Mouse (Mus musculus) liver, adult 2 months (tissue): ENCODE results near the gene Adamts16.

Experiments
- CTCF ChIP-seq: fragments of 200-500 bp; IDR thresholded peaks from 2 replicates; pipeline ENCODE4 v1.5.1; 2011; ENCODE audit warnings: low read depth, low read length, control low read depth
- POLR2A ChIP-seq: fragments of 200-500 bp; IDR thresholded peaks from 2 replicates; pipeline ENCODE4 v1.6.1; 2011; ENCODE audit warnings: low read length, control low read depth; ENCODE audit not compliant: insufficient read depth; ENCODE audit errors: extremely low read depth

DNA sequence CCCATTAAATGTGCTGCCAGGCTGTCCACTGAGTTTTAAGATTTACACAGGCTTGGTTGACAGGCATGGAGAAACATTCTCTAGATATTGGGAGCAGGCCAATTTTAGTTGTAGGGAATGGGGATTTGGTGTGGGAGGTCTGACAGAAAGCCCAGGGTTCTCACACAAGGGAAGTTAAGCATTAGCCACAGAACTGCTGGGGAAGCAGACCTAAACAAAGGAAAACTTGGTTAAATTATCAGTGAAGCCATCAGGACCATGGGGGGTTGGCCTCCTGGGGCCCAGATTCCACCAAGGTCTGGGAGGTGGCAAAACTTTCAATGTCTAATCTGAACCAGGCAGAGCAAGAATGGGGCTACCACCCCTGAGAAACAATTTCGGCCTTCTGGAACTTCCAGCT is 38.8 kb downstream of the Adamts16 start:
- TF ChIP-seq POLR2A (no peak), CTCF (no peak)
